Mouse (Mus musculus) G1E (cell line): ENCODE data around the gene Rapgef6.

Experiments
- CTCF ChIP-seq: IDR thresholded peaks from 2 replicates; pipeline ENCODE4 v1.5.1; 2012; ENCODE audit warnings: low read depth, low read length, inconsistent platforms, mixed read lengths
- GATA1 ChIP-seq: IDR thresholded peaks from 2 replicates; pipeline ENCODE4 v1.6.1; 2012; ENCODE audit warnings: borderline replicate concordance, low read length, inconsistent platforms, mixed read lengths
- GATA2 ChIP-seq: IDR thresholded peaks from 2 replicates; pipeline ENCODE4 v1.6.1; 2012; ENCODE audit warnings: low read depth, low read length, inconsistent platforms, borderline replicate concordance
- POLR2AphosphoS5 ChIP-seq: IDR thresholded peaks from 2 replicates; pipeline ENCODE4 v1.6.1; 2012; ENCODE audit warnings: low read depth, low read length, inconsistent platforms; ENCODE audit not compliant: insufficient replicate concordance
- TAL1 ChIP-seq: conservative IDR thresholded peaks from 2 replicates; pipeline ENCODE4 v1.6.1; 2012; ENCODE audit warnings: low read depth, low read length, inconsistent platforms, mixed read lengths

DNA sequence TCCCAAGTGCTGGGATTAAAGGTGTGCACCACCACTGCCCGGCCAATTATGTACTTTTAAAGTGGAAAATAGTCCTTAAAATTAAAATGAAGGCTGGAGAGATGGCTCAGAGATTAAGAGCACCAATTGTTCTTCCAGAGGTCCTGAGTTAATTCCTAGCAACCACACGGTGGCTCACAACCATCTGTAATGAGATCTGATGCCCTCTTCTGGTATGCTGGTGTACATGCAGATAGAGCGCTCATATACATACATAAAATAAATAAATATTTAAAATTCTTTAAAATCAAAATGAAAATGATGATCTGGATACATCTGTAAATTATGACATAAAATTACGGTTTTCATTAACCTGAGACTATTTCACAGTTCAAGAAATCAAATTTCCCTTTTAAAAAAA lies 123.8 kb downstream of the Rapgef6 start:
- no peak for TF ChIP-seq CTCF
- TF ChIP-seq TAL1 = no peak
- no peak for TF ChIP-seq GATA1
- no peak for TF ChIP-seq GATA2
- no peak for TF ChIP-seq POLR2AphosphoS5
